Mouse (Mus musculus) heart, adult 2 months (tissue): Measurements from ENCODE around the gene Gm11444.

Experiments used
- CTCF ChIP-seq: fragments of 200-600 bp; IDR thresholded peaks from 2 replicates; pipeline ENCODE4 v1.8.1; 2022; ENCODE audit warnings: antibody characterized with exemption, mild to moderate bottlenecking, moderate library complexity
- EP300 ChIP-seq: fragments of 200-500 bp; IDR thresholded peaks from 2 replicates; pipeline ENCODE4 v1.6.1; 2011; ENCODE audit warnings: low read depth, low read length, control low read depth; ENCODE audit not compliant: insufficient read depth
- POLR2A ChIP-seq: fragments of 200-500 bp; IDR thresholded peaks from 2 replicates; pipeline ENCODE4 v1.6.1; 2011; ENCODE audit warnings: mild to moderate bottlenecking, low read depth, low read length, control low read depth; ENCODE audit not compliant: insufficient read depth

GRCm38 (mm10) chr11:85884498-85884897, 34.4 kb upstream of the Gm11444 start:
- no peak for TF ChIP-seq CTCF
- no peak for TF ChIP-seq POLR2A
- no peak for TF ChIP-seq EP300
